Mouse (Mus musculus): Measurements from ENCODE around the gene Cpa2. TPM values are rescaled to one million over a fixed set of nuclear protein-coding genes. Genes with fewer than 3 reads are reported as not detected.

Gene Cpa2
- polyA plus RNA-seq, 2 experiments = 0.60 to 2.1 TPM

- DNase-seq (ENCODE audit: low read depth in 3 of 3, low spot score in 3 of 3) = no peak
- Histone ChIP-seq H3K27ac (no peak overlapping the region), H3K4me1 (replicated peaks; ENCODE audit: control insufficient read depth in 2 of 2, insufficient read depth in 2 of 2, low read length in 1 of 2) (no peaks in the 10 kb centered on the region), H3K4me2 (ENCODE audit: low read depth) (no peak overlapping the region), H3K9me3 (ENCODE audit: control insufficient read depth, low read length) (no peaks in the 10 kb centered on the region), H3K27me3 (ENCODE audit: control insufficient read depth, insufficient read depth, low read length) (no peaks in the 10 kb centered on the region), H3K9ac (replicated peaks) (no peak overlapping the region), H3K4me3 (ENCODE audit: insufficient read depth in 1 of 2, low read depth in 2 of 2, low read length in 2 of 2) (no peak overlapping the region), H3K36me3 (replicated peaks; ENCODE audit: control insufficient read depth, insufficient read depth, low read depth) (no peaks in the 10 kb centered on the region)
- TF ChIP-seq EP300 (IDR thresholded peaks at IDR 0.05; ENCODE audit: low read depth) = no peak
- no peak for TF ChIP-seq CTCF (IDR thresholded peaks at IDR 0.05; ENCODE audit: low read depth)
- WGBS (ENCODE audit: insufficient replicate concordance) = 29% methylated on average over 5 of the region's 5 CpGs
- no peak for ATAC-seq (ENCODE audit: insufficient read depth)
Observed at GRCm38 (mm10) chr6:30605672-30606071, 64.3 kb downstream of the Cpa2 start.

- Histone ChIP-seq H3K27me3 (ENCODE audit: control insufficient read depth, insufficient read depth, low read length) (no peaks in the 10 kb centered on the region; the same call in 1 of the 2 replicates), H3K9ac (replicated peaks) (no peak within 1 kb of the TSS), H3K4me1 (replicated peaks; ENCODE audit: control insufficient read depth in 2 of 2, insufficient read depth in 2 of 2, low read length in 1 of 2) (no peaks in the 10 kb centered on the region), H3K36me3 (replicated peaks; ENCODE audit: control insufficient read depth, insufficient read depth, low read depth) (no peaks in the 10 kb centered on the region), H3K4me2 (ENCODE audit: low read depth) (no peak within 1 kb of the TSS), H3K4me3 (ENCODE audit: insufficient read depth in 1 of 2, low read depth in 2 of 2, low read length in 2 of 2) (no peak within 1 kb of the TSS), H3K27ac (no peak within 1 kb of the TSS), H3K9me3 (ENCODE audit: control insufficient read depth, low read length) (no peaks in the 10 kb centered on the region)
- no peak for DNase-seq (ENCODE audit: low read depth in 3 of 3, low spot score in 3 of 3)
- ATAC-seq (ENCODE audit: insufficient read depth) = no peak
- TF ChIP-seq CTCF (IDR thresholded peaks at IDR 0.05; ENCODE audit: low read depth) (no peak), EP300 (IDR thresholded peaks at IDR 0.05; ENCODE audit: low read depth) (no peak)
- 84% methylated on average over 7 of the region's 7 CpGs for WGBS (ENCODE audit: insufficient replicate concordance)
Observed at GRCm38 (mm10) chr6:30610710-30611109, 69.3 kb downstream of the Cpa2 start, which contains the start of gene Cpa5. Cpa5 (plus strand) TSS chr6:30611010.

- H3K27ac ChIP-seq = no peak overlapping the region
- H3K4me3 ChIP-seq (ENCODE audit: insufficient read depth in 1 of 2, low read depth in 2 of 2, low read length in 2 of 2) = no peak overlapping the region
- ATAC-seq (ENCODE audit: insufficient read depth) = no peak
- TF ChIP-seq CTCF (IDR thresholded peaks at IDR 0.05; ENCODE audit: low read depth) (no peak), EP300 (IDR thresholded peaks at IDR 0.05; ENCODE audit: low read depth) (no peak)
- H3K27me3 ChIP-seq (ENCODE audit: control insufficient read depth, insufficient read depth, low read length) = peaks cover under 1% of the 10 kb centered on the region; the same call in 1 of the 2 replicates
- H3K9me3 ChIP-seq (ENCODE audit: control insufficient read depth, low read length) = no peaks in the 10 kb centered on the region
- H3K36me3 ChIP-seq (replicated peaks; ENCODE audit: control insufficient read depth, insufficient read depth, low read depth) = no peaks in the 10 kb centered on the region
- WGBS (ENCODE audit: insufficient replicate concordance) = 58% methylated on average over 5 of the region's 5 CpGs
- no peaks in the 10 kb centered on the region for H3K4me1 ChIP-seq (replicated peaks; ENCODE audit: control insufficient read depth in 2 of 2, insufficient read depth in 2 of 2, low read length in 1 of 2)
- H3K4me2 ChIP-seq (ENCODE audit: low read depth) = no peak overlapping the region
- no peak overlapping the region for H3K9ac ChIP-seq (replicated peaks)
- DNase-seq (ENCODE audit: low read depth in 3 of 3, low spot score in 3 of 3) = no peak
Observed at GRCm38 (mm10) chr6:30611212-30611611, 69.8 kb downstream of the Cpa2 start.

Other genes with a start within 250 kb of the Cpa2 start
- 13.8 and 18.7 TPM in 2 replicates for gene Ube2h, start 237.0 kb upstream of the Cpa2 start, polyA plus RNA-seq (2012; rRNA removed)
- 27.4 and 29.6 TPM in 2 replicates for gene Ube2h, start 237.0 kb upstream of the Cpa2 start, polyA plus RNA-seq (2014; fragmentation: Nextera tagmentation; extraction: Ambion mirVana)
- gene Zc3hc1, start 150.6 kb upstream of the Cpa2 start, polyA plus RNA-seq (2012; rRNA removed) = 11.9 and 13.7 TPM in 2 replicates
- 23.4 and 24.1 TPM in 2 replicates for gene Zc3hc1, start 150.6 kb upstream of the Cpa2 start, polyA plus RNA-seq (2014; fragmentation: Nextera tagmentation; extraction: Ambion mirVana)
- gene Klhdc10, start 139.7 kb upstream of the Cpa2 start, polyA plus RNA-seq (2012; rRNA removed) = 8.0 and 12.8 TPM in 2 replicates
- 8.9 and 9.4 TPM in 2 replicates for gene Klhdc10, start 139.7 kb upstream of the Cpa2 start, polyA plus RNA-seq (2014; fragmentation: Nextera tagmentation; extraction: Ambion mirVana)
- gene Tmem209, start 31.8 kb upstream of the Cpa2 start, polyA plus RNA-seq (2012; rRNA removed) = 15.9 and 17.6 TPM in 2 replicates
- 19.6 and 20.0 TPM in 2 replicates for gene Tmem209, start 31.8 kb upstream of the Cpa2 start, polyA plus RNA-seq (2014; fragmentation: Nextera tagmentation; extraction: Ambion mirVana)
- 0.10 TPM in 1 of 2 replicates, not detected in the other for gene Ssmem1, start 31.7 kb upstream of the Cpa2 start, polyA plus RNA-seq (2012; rRNA removed)
- gene Ssmem1, start 31.7 kb upstream of the Cpa2 start, polyA plus RNA-seq (2014; fragmentation: Nextera tagmentation; extraction: Ambion mirVana) = 0.14 TPM in 1 of 2 replicates, not detected in the other
- 0.05 and 0.07 TPM in 2 replicates for gene Cpa4, start 26.8 kb downstream of the Cpa2 start, polyA plus RNA-seq (2012; rRNA removed)
- gene Cpa4, start 26.8 kb downstream of the Cpa2 start, polyA plus RNA-seq (2014; fragmentation: Nextera tagmentation; extraction: Ambion mirVana) = 0.05 TPM in 1 of 2 replicates, not detected in the other
- 0.02 TPM in 1 of 2 replicates, not detected in the other for gene Cpa5, start 69.4 kb downstream of the Cpa2 start, polyA plus RNA-seq (2012; rRNA removed)
- not detected in 2 replicates for gene Cpa5, start 69.4 kb downstream of the Cpa2 start, polyA plus RNA-seq (2014; fragmentation: Nextera tagmentation; extraction: Ambion mirVana)
- 1.4 and 2.1 TPM in 2 replicates for gene Cpa1, start 97.6 kb downstream of the Cpa2 start, polyA plus RNA-seq (2012; rRNA removed)
- 0.11 and 1.5 TPM in 2 replicates for gene Cpa1, start 97.6 kb downstream of the Cpa2 start, polyA plus RNA-seq (2014; fragmentation: Nextera tagmentation; extraction: Ambion mirVana)
- gene Cep41, start 152.2 kb downstream of the Cpa2 start, polyA plus RNA-seq (2012; rRNA removed) = 2.4 and 3.6 TPM in 2 replicates
- 4.0 and 4.7 TPM in 2 replicates for gene Cep41, start 152.2 kb downstream of the Cpa2 start, polyA plus RNA-seq (2014; fragmentation: Nextera tagmentation; extraction: Ambion mirVana)
- 116 and 117 TPM in 2 replicates for gene Mest, start 182.0 kb downstream of the Cpa2 start, polyA plus RNA-seq (2012; rRNA removed)
- 169 and 174 TPM in 2 replicates for gene Mest, start 182.0 kb downstream of the Cpa2 start, polyA plus RNA-seq (2014; fragmentation: Nextera tagmentation; extraction: Ambion mirVana)

All from liver, embryonic 14.5 days (tissue).